Mouse (Mus musculus): Measurements from ENCODE around the gene Zfyve9.

Zfyve9 gene

DNA sequence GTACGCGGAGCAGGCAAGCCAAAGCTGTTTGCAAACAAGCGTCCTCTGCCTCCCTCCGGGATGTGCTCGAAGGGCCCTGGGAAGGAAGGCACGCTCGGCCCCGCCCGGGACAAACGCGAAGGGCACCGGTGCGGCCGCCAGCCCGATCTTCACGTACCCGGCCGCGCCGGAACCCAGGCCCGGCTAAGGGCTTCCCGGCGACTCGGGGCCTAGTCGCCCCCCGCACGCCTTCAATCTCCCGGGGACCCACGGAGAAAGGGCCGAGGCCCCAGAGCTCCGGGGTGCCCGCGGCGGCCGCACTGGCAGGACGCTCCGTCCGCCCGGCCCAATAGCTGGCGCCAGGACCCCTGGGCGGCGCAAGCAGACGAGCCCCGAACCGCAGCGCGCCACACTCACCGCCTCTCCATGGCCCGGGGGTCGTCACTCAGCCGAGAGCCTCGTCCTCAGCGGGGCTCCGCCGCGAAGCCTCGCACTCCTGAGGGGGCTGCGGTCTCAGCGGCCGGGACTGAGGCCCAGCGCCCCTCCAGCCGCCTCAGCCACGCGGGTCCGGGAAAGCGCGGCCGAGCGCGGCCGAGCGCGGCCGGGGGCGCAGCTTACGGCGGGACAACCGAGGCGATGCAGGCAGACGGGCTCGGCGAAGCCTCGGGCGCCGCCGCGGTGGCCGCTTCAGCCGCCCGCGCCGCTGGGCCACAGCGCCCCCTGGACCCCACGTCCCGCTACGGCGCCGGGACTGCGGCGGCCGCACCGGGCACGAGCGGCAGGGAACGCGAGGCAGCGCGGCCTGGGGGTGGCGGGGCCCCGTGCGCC, at the start of gene Zfyve9:
TSS of gene Zfyve9 (minus strand) at position 742 of the 807 bp plus-strand sequence.
- peak; percentile 91 for DNase-seq

DNA sequence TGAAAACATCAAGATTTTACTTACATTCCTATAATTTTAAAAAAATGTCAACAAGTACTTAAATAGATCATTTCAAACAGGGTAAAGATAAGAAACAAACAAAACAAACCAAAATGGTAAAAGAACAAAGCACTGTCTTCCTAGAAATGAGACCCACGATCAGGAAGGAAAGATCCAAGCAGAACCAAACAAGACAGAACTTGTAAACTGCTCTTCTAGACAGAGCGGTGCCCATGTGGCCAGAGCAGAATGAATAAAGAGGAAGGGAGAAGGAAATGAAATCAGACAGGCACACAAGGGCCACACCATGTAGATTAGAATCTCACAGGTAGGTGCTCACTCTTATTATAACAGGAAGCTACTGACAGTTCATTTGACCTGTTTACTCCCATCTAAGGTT, 46.0 kb upstream of the Zfyve9 start:
- no peak for DNase-seq

GRCm38 (mm10) chr4:108826096-108826495, 45.5 kb upstream of the Zfyve9 start:
- no peak for DNase-seq

GRCm38 (mm10) chr4:108825677-108826076, 45.1 kb upstream of the Zfyve9 start:
- no peak for DNase-seq

- DNase-seq = no peak
Observed at GRCm38 (mm10) chr4:108811550-108811949, 31.0 kb upstream of the Zfyve9 start.

DNA sequence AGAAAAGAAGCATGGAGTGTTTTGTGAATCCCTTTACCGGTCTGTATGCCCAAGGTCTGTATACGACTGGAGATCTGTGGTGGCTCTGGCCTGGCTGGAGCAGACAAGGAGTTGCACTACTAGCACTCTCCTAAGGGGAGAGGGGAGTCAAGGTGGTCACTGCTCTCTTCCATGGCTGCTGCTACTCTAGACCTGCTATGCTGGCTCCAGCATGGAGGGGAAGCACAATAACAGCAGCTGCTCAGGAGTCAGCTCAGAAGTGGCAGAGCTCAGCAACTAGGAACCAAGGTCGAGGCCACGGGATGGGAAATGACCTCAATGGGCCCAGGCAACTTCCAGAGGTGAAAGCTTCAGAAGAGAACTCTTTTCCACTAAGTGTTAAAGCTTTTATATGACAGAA, 30.5 kb upstream of the Zfyve9 start:
- no peak for DNase-seq

DNA sequence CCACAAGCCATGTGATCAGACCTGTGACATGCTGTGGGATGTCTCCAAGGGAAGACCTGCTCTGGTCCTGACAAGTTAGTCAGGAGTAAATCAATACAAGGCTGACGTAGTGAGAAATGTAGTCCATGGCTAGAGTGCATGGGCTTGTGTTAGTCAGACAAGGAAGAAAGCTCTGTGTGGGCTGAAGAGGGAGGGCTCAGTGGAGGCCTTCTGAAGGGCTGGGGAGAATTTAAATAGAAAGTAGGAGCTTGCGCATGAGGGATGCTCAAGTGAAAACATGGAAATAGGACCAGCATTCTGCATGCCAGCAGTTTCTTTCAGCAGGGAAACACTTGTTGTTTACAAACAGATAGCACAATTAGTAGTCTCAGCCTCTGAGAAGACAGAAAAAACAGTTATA, 22.9 kb upstream of the Zfyve9 start:
- DNase-seq = no peak

DNA sequence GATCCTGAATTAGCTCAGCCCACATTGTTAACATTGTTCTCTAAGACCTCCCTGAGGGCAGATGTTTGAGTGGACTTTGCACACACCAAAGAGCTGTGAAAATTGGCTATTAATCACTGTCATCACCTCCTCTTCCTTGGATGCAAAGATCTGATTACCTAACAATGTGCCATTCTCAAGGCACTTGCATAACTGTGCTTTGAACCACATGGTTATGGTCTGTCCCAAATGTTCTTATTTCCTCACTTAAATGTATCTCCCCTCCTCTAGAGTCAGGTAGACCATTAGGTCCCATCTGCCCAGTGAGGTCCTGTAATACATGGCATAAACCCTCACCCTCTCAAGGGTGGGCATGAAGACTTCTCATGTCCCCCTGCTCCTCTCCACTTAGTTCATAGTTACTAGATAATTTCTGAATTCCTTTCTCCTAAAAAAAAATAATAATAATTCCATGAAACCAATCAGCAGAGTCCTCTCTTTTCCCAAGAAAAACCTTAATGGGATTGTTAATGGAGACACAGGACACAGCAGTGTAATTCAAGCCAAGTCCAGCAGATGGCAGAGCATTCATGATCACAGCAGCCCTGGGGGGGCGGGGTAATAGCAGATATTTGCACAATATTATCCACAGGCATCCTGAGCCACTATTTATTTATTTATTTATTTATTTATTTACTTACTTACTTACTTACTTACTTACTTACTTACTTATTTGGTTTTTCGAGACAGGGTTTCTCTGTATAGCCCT, 17.7 kb upstream of the Zfyve9 start:
- peak; percentile 88 for DNase-seq

GRCm38 (mm10) chr4:108796701-108797100, 16.1 kb upstream of the Zfyve9 start:
- DNase-seq = peak; percentile 29

- DNase-seq = no peak
Observed at GRCm38 (mm10) chr4:108793941-108794340, 13.3 kb upstream of the Zfyve9 start.

DNA sequence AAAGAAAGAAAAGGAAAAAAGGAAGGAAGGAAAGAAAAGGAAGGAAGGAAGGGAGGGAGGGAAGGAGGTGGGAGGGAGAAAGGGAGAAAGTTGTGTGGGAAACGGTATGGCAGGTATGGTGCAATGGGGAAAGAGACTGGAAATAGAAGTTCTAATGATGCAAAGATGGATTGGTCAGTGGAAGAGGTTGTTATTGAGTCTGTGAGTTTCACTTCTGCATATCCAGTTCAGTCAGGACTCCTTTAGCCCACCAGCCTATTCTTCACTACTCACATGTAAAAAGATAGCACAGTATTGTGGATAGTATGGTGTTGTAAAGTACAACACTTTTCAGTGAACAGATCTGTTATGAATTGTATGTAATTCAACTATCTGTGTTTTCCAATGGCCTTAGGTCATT, 9.9 kb upstream of the Zfyve9 start:
- no peak for DNase-seq

GRCm38 (mm10) chr4:108789258-108789936, 8.8 kb upstream of the Zfyve9 start:
- DNase-seq = no peak

- DNase-seq = no peak
Observed at GRCm38 (mm10) chr4:108782421-108783085, 2.0 kb upstream of the Zfyve9 start.

GRCm38 (mm10) chr4:108781596-108781995, 998 bp upstream of the Zfyve9 start:
- no peak for DNase-seq

DNA sequence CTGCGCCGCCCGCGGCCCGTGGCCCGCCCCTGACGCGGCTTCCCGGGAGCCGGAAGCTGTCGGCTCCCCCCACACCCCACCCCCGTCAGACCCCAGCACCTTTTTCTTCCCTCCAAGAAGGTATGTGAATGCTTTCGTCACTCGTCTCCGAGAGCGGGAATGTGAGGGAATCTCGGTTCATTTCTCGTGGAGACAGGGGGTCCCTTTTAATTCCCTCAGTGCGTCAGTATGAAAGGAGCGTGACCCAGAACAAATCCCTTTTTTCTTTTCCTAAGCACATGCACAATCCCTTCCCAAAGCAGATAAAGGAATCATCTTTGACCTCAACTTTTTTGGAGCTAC, 237 bp upstream of the Zfyve9 start:
- DNase-seq = no peak

DNA sequence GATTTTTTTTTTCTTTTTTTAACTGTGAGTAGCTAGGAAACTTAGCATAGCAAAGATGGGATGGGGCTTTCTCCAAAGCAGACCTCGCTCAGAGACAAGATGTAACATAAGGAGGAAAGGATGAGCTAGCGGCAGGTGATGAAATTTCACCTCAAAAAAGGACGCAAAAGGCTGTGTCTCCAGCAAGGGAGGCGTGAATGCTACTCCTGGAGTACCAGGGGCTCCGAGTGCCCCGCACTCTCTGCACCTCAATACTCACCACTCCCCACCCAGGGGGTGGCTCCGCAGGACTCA, 888 bp downstream of the Zfyve9 start:
- DNase-seq = no peak

GRCm38 (mm10) chr4:108768527-108768926, 12.1 kb downstream of the Zfyve9 start:
- DNase-seq = no peak

- DNase-seq = no peak
Observed at GRCm38 (mm10) chr4:108759583-108759982, 21.0 kb downstream of the Zfyve9 start.

- no peak for DNase-seq
Observed at GRCm38 (mm10) chr4:108746160-108746873, 34.3 kb downstream of the Zfyve9 start.

DNA sequence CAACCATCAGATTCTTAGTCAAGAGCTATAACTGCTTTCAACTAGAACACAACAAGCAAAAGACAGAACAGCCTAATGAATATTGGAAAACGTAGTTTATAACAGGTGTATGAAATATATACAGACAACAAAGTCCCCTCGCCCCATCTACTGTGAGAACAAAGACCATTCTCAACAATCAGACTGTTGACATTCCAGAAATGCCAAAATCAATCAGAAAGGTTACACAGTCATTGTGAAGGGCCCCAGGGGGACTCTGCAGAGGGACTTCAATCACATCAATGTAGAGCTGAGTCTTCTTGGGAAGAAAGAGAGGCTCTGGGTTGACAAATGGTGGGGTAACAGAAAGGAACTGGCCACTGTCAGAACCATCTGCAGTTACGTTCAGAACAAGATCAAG, 49.0 kb downstream of the Zfyve9 start:
- no peak for DNase-seq

GRCm38 (mm10) chr4:108730450-108730849, 50.1 kb downstream of the Zfyve9 start:
- no peak for DNase-seq

- DNase-seq = no peak
Observed at GRCm38 (mm10) chr4:108724102-108724501, 56.5 kb downstream of the Zfyve9 start.
